Mouse (Mus musculus) c-Kit-positive CD71-positive TER-119-positive erythroid progenitor cells, embryonic 14.5 days (primary cell): ENCODE measurements at regions not wholly inside any gene's neighbourhood (a gene's known extent, or its start where the extent isn't known, plus 50 kb on each side); places are given as distances from the start of the nearest gene placed in this dataset.

Experiments
- DNase-seq: peaks from one replicate; pipeline ENCODE4 v3.0.0-alpha.2; 2013; ENCODE audit warnings: low spot score

- no peak for DNase-seq
These were observed 54.8 kb upstream of the Tet2 start for GRCm38 (mm10) chr3:133599731-133600130.

GRCm38 (mm10) chr3:133600447-133601220, 55.7 kb upstream of the Tet2 start:
- no peak for DNase-seq

- DNase-seq, result no peak
These were observed 60.5 kb upstream of the Tet2 start for GRCm38 (mm10) chr3:133605460-133605859.

GRCm38 (mm10) chr3:133608845-133609261, 63.9 kb upstream of the Tet2 start:
- DNase-seq, result no peak

GRCm38 (mm10) chr3:133613836-133614711, 69.1 kb upstream of the Tet2 start:
- no peak for DNase-seq

- DNase-seq, result no peak
These were observed 69.9 kb upstream of the Tet2 start for GRCm38 (mm10) chr3:133614712-133615426.

GRCm38 (mm10) chr3:133617036-133617435, 72.1 kb upstream of the Tet2 start:
- no peak for DNase-seq

- DNase-seq, result no peak
These were observed 73.6 kb upstream of the Tet2 start for GRCm38 (mm10) chr3:133618491-133618890.

- no peak for DNase-seq
These were observed 78.3 kb upstream of the Tet2 start for GRCm38 (mm10) chr3:133623201-133623744.

- no peak for DNase-seq
These were observed 79.3 kb upstream of the Tet2 start for GRCm38 (mm10) chr3:133624079-133624875.

- DNase-seq, result no peak
These were observed 80.1 kb upstream of the Tet2 start for GRCm38 (mm10) chr3:133625046-133625445.

- DNase-seq, result no peak
These were observed 81.5 kb upstream of the Tet2 start for GRCm38 (mm10) chr3:133626442-133626841.

GRCm38 (mm10) chr3:133627116-133627844, 82.3 kb upstream of the Tet2 start:
- no peak for DNase-seq

- no peak for DNase-seq
These were observed 89.4 kb upstream of the Tet2 start for GRCm38 (mm10) chr3:133634306-133634705.

GRCm38 (mm10) chr3:133645604-133646003, 100.7 kb upstream of the Tet2 start:
- no peak for DNase-seq

- DNase-seq, result no peak
These were observed 101.6 kb upstream of the Tet2 start for GRCm38 (mm10) chr3:133646449-133647059.

GRCm38 (mm10) chr3:133650025-133650424, 105.1 kb upstream of the Tet2 start:
- DNase-seq, result no peak

GRCm38 (mm10) chr3:133651996-133652395, 107.1 kb upstream of the Tet2 start:
- DNase-seq, result no peak

GRCm38 (mm10) chr3:133659759-133660158, 114.8 kb upstream of the Tet2 start:
- no peak for DNase-seq

GRCm38 (mm10) chr3:133661303-133661702, 116.4 kb upstream of the Tet2 start:
- DNase-seq, result no peak
